Mouse (Mus musculus) stomach, embryonic 15.5 days (tissue): ENCODE measurements around the gene Afdn. TPM values are rescaled to one million over a fixed set of nuclear protein-coding genes. Genes with fewer than 3 reads are reported as not detected.

Source experiments
- ATAC-seq: fragments of 200-750 bp; cut with Nextera tagmentation; 2 replicates; pipeline ENCODE4 v1.8.0; 2017; ENCODE audit warnings: low read depth, moderate number of reproducible peaks, moderate TSS enrichment; ENCODE audit not compliant: insufficient read depth, low FRiP score
- H3K27ac ChIP-seq: fragments of 300-500 bp; sonication (generic); 2 replicates; pipeline ENCODE4 v1.5.1; 2015; ENCODE audit warnings: mild to moderate bottlenecking, inconsistent platforms
- H3K27me3 ChIP-seq: fragments of 300-500 bp; sonication (generic); replicated peaks from 2 replicates; pipeline ENCODE4 v1.6.1; 2015; ENCODE audit warnings: inconsistent platforms
- H3K36me3 ChIP-seq: fragments of 300-500 bp; sonication (generic); 2 replicates; pipeline ENCODE4 v1.6.1; 2015; ENCODE audit warnings: inconsistent platforms
- H3K4me1 ChIP-seq: fragments of 300-500 bp; sonication (generic); 2 replicates; pipeline ENCODE4 v1.6.1; 2015; ENCODE audit warnings: inconsistent platforms
- H3K4me2 ChIP-seq: fragments of 300-500 bp; sonication (generic); 2 replicates; pipeline ENCODE4 v1.6.1; 2015; ENCODE audit warnings: mild to moderate bottlenecking, inconsistent platforms
- H3K4me3 ChIP-seq: fragments of 300-500 bp; sonication (generic); replicated peaks from 2 replicates; pipeline ENCODE4 v1.5.1; 2015; ENCODE audit warnings: inconsistent platforms
- H3K9ac ChIP-seq: fragments of 300-500 bp; sonication (generic); 2 replicates; pipeline ENCODE4 v1.6.1; 2015; ENCODE audit warnings: inconsistent platforms
- H3K9me3 ChIP-seq: fragments of 300-500 bp; sonication (generic); 2 replicates; pipeline ENCODE4 v1.6.1; 2016; ENCODE audit warnings: inconsistent platforms
- WGBS: fragments of 180-500 bp; shearing (Covaris S2); methylation state at CpG from one replicate; pipeline ENCODE4 v1.1.7; 2015; 5-methylcytosine and 5-hydroxymethylcytosine counted together
- polyA plus RNA-seq: library from polyadenylated mRNA; unstranded; fragments of >200 nt; fragmentation: Nextera tagmentation; extraction: Ambion mirVana; gene quantifications from 2 replicates; pipeline ENCODE4 v1.2.1, GENCODE M21; 2015

The Afdn gene
- polyA plus RNA-seq, 1 experiment from 2014 or later: 107 TPM

DNA sequence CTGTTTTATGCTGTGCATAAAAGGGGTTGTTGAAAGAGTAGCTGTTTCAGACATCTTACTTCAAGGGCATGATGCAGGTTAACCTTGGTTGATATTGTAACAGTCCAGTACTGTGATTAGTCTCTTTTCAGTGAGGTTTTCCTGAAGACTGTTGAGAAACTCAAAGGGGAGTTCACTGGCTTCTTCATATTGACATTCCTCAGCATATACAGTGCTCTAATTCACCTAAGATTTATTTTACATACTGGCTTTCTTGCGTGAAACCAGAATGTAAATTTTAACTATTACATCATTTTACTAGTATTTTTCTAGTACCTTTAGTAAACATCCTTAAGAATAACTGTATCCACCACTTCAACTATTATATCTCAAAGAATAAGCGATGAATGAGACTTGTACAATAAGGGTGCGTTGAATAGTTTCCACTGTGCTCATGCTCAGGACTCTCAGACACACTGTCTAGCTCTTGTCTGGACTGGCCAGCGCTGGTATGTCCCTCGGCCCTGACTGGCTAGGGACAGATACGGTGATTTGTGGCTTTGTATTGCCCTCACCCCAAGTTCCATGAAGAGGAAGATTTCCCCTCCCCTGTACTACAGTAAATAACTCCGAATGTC is 129.6 kb downstream of the Afdn start:
- Histone ChIP-seq H3K27ac (no peak overlapping the region), H3K9me3 (no peaks in the 10 kb centered on the region), H3K36me3 (peaks cover 3% of the 10 kb centered on the region; the same call in 1 of the 2 replicates), H3K4me3 (no peak overlapping the region), H3K27me3 (no peaks in the 10 kb centered on the region), H3K4me1 (no peaks in the 10 kb centered on the region), H3K9ac (no peak overlapping the region), H3K4me2 (no peak overlapping the region)
- WGBS: 77% methylated on average over 7 of the region's 7 CpGs
- no peak for ATAC-seq

DNA sequence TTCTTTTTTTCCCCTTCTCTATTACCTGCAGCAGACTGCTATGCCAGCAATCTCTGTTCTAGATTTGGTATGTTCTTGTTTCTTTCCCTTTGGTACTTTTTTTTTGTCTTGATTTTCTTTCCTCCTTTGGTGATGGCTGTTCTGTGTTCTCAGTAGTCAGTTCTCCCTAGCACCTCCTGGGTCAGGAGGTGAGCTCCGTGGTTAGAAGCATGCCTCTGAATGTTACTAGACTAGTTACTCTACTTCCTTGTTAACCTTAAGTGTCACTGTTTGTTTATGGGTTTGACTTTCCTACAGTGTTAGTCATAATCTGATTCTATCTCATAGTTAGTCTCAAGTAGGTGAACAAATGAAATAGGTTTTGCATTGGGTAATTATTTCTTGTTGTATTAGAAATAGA is 130.6 kb downstream of the Afdn start:
- no peak for ATAC-seq
- Histone ChIP-seq H3K9ac (no peak overlapping the region), H3K4me3 (no peak overlapping the region), H3K4me2 (no peak overlapping the region), H3K27me3 (no peaks in the 10 kb centered on the region), H3K9me3 (no peaks in the 10 kb centered on the region), H3K27ac (no peak overlapping the region), H3K36me3 (peaks cover 3% of the 10 kb centered on the region; the same call in 1 of the 2 replicates), H3K4me1 (no peaks in the 10 kb centered on the region)
- WGBS: 63% methylated on average over 1 of the region's 1 CpGs

GRCm38 (mm10) chr17:13898838-13899237 is 138.5 kb downstream of the Afdn start:
- Histone ChIP-seq H3K4me3 (no peak overlapping the region), H3K4me2 (no peak overlapping the region), H3K9me3 (no peaks in the 10 kb centered on the region), H3K27ac (no peak overlapping the region), H3K36me3 (peaks cover 9% of the 10 kb centered on the region; the same call in 1 of the 2 replicates), H3K27me3 (no peaks in the 10 kb centered on the region), H3K4me1 (no peaks in the 10 kb centered on the region), H3K9ac (no peak overlapping the region)
- WGBS: 80% methylated on average over 17 of the region's 17 CpGs
- ATAC-seq: no peak

- no peak for ATAC-seq
- WGBS: 90% methylated on average over 7 of the region's 7 CpGs
- H3K27ac ChIP-seq: no peak overlapping the region
- H3K4me3 ChIP-seq: no peak overlapping the region
- no peak overlapping the region for H3K4me2 ChIP-seq
- no peaks in the 10 kb centered on the region for H3K9me3 ChIP-seq
- H3K36me3 ChIP-seq: peaks cover 13% of the 10 kb centered on the region; the same call in 1 of the 2 replicates
- no peaks in the 10 kb centered on the region for H3K27me3 ChIP-seq
- H3K4me1 ChIP-seq: no peaks in the 10 kb centered on the region
- H3K9ac ChIP-seq: no peak overlapping the region
Measured at GRCm38 (mm10) chr17:13899241-13899640, 138.9 kb downstream of the Afdn start.

GRCm38 (mm10) chr17:13903793-13904192 is 143.5 kb downstream of the Afdn start:
- WGBS: 87% methylated on average over 8 of the region's 8 CpGs
- no peak for ATAC-seq
- H3K27ac ChIP-seq: no peak overlapping the region
- no peaks in the 10 kb centered on the region for H3K27me3 ChIP-seq
- no peak overlapping the region for H3K4me3 ChIP-seq
- no peak overlapping the region for H3K9ac ChIP-seq
- H3K4me2 ChIP-seq: no peak overlapping the region
- no peaks in the 10 kb centered on the region for H3K4me1 ChIP-seq
- H3K36me3 ChIP-seq: 0 out of 2 replicates have a peak, but pooled peaks cover 13% of the 10 kb centered on the region
- no peaks in the 10 kb centered on the region for H3K9me3 ChIP-seq

DNA sequence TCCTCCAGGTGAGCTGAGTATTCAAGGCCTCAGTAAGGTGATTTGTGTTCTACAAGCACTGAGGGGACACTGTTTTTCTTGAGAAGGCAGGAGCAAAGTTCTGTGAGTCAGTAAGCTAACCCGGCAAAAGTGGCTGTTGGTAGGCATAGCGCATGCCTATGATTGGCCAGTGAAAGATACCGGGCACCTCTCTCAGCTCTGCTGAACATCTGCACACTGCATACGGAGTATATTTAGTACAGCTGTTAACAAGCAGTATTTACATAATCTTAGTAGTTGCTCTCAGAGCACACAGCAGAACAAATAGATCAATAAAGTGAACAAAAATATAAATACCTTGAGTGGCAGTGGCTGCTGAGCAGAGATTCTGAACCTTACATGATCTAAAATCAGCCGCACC is 146.7 kb downstream of the Afdn start:
- WGBS: 83% methylated on average over 5 of the region's 5 CpGs
- H3K36me3 ChIP-seq: 0 out of 2 replicates have a peak, but pooled peaks cover 9% of the 10 kb centered on the region

GRCm38 (mm10) chr17:13907681-13908080 is 147.3 kb downstream of the Afdn start:
- no peaks in the 10 kb centered on the region for H3K4me1 ChIP-seq
- no peaks in the 10 kb centered on the region for H3K9me3 ChIP-seq
- WGBS: 77% methylated on average over 1 of the region's 1 CpGs
- no peak overlapping the region for H3K4me3 ChIP-seq
- no peak overlapping the region for H3K9ac ChIP-seq
- 0 out of 2 replicates have a peak, but pooled peaks cover 9% of the 10 kb centered on the region for H3K36me3 ChIP-seq
- no peak overlapping the region for H3K4me2 ChIP-seq
- no peaks in the 10 kb centered on the region for H3K27me3 ChIP-seq
- ATAC-seq: no peak
- H3K27ac ChIP-seq: no peak overlapping the region

More for the DNA sequence above, 146.7 kb downstream of the Afdn start:
- Histone ChIP-seq H3K4me2 (no peak overlapping the region), H3K4me1 (no peaks in the 10 kb centered on the region), H3K27ac (no peak overlapping the region), H3K9ac (no peak overlapping the region), H3K4me3 (no peak overlapping the region), H3K27me3 (no peaks in the 10 kb centered on the region), H3K9me3 (no peaks in the 10 kb centered on the region)
- no peak for ATAC-seq

- H3K27ac ChIP-seq: 0 out of 2 replicates have a peak overlapping the region, but pooled peaks have one; percentile 1
- ATAC-seq: no peak
- WGBS: 33% methylated on average over 4 of the region's 4 CpGs
- H3K4me3 ChIP-seq: no peak overlapping the region
- H3K9me3 ChIP-seq: no peaks in the 10 kb centered on the region
- H3K36me3 ChIP-seq: no peaks in the 10 kb centered on the region
- no peaks in the 10 kb centered on the region for H3K27me3 ChIP-seq
- no peak overlapping the region for H3K9ac ChIP-seq
- no peak overlapping the region for H3K4me2 ChIP-seq
- no peaks in the 10 kb centered on the region for H3K4me1 ChIP-seq
Measured at GRCm38 (mm10) chr17:13913951-13914350, 153.6 kb downstream of the Afdn start.

- 42% methylated on average over 4 of the region's 4 CpGs for WGBS
- H3K4me1 ChIP-seq: no peaks in the 10 kb centered on the region
- H3K9me3 ChIP-seq: no peaks in the 10 kb centered on the region
- H3K27me3 ChIP-seq: no peaks in the 10 kb centered on the region
- no peak overlapping the region for H3K4me2 ChIP-seq
- no peak overlapping the region for H3K27ac ChIP-seq
- no peak overlapping the region for H3K4me3 ChIP-seq
- peak; percentile 22 for ATAC-seq
- no peaks in the 10 kb centered on the region for H3K36me3 ChIP-seq
- no peak overlapping the region for H3K9ac ChIP-seq
Measured at GRCm38 (mm10) chr17:13914531-13914930, 154.2 kb downstream of the Afdn start.

DNA sequence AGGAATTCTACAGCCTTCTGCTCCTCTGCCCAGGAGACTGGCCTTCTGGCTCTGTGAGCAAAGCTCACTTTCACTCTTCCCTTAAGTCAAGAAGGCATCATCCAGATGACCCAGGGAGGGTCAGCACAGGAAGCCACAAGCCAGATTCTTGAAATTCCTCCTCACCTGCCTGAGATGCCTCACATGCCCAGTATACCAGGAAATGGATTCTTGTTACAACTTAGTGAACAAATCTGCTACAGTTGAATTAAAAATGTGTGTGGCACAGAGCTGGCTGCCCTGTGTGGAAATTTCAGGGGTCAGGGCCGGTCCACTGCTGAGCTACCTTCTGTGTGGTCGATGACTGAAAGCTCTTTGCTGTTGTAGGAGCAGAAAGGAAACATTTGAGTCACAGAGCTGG is 160.4 kb downstream of the Afdn start:
- no peaks in the 10 kb centered on the region for H3K4me1 ChIP-seq
- ATAC-seq: no peak

GRCm38 (mm10) chr17:13923418-13923817 is 163.1 kb downstream of the Afdn start:
- H3K9me3 ChIP-seq: no peaks in the 10 kb centered on the region
- WGBS: 53% methylated on average over 2 of the region's 2 CpGs
- no peak overlapping the region for H3K27ac ChIP-seq
- ATAC-seq: no peak
- H3K4me2 ChIP-seq: no peak overlapping the region
- H3K4me1 ChIP-seq: no peaks in the 10 kb centered on the region
- no peaks in the 10 kb centered on the region for H3K36me3 ChIP-seq
- H3K4me3 ChIP-seq: no peak overlapping the region
- H3K9ac ChIP-seq: no peak overlapping the region
- no peaks in the 10 kb centered on the region for H3K27me3 ChIP-seq

More for the DNA sequence above, 160.4 kb downstream of the Afdn start:
- Histone ChIP-seq H3K9ac (no peak overlapping the region), H3K27ac (no peak overlapping the region), H3K4me3 (no peak overlapping the region), H3K27me3 (no peaks in the 10 kb centered on the region), H3K36me3 (no peaks in the 10 kb centered on the region), H3K9me3 (no peaks in the 10 kb centered on the region), H3K4me2 (no peak overlapping the region)
- WGBS: 53% methylated on average over 2 of the region's 2 CpGs

- Histone ChIP-seq H3K36me3 (no peaks in the 10 kb centered on the region), H3K4me2 (no peak overlapping the region), H3K27me3 (no peaks in the 10 kb centered on the region), H3K4me1 (no peaks in the 10 kb centered on the region), H3K4me3 (no peak overlapping the region), H3K9ac (no peak overlapping the region), H3K27ac (no peak overlapping the region), H3K9me3 (no peaks in the 10 kb centered on the region)
- WGBS: 83% methylated on average over 2 of the region's 2 CpGs
- ATAC-seq: no peak
Measured at GRCm38 (mm10) chr17:13924588-13924987, 164.2 kb downstream of the Afdn start.

GRCm38 (mm10) chr17:13925931-13926330 is 165.6 kb downstream of the Afdn start:
- Histone ChIP-seq H3K27ac (no peak overlapping the region), H3K9ac (no peak overlapping the region), H3K27me3 (no peaks in the 10 kb centered on the region), H3K4me2 (no peak overlapping the region), H3K4me3 (no peak overlapping the region), H3K4me1 (no peaks in the 10 kb centered on the region), H3K9me3 (no peaks in the 10 kb centered on the region), H3K36me3 (no peaks in the 10 kb centered on the region)
- WGBS: 61% methylated on average over 3 of the region's 3 CpGs
- no peak for ATAC-seq
